Mouse (Mus musculus): ENCODE data around the gene Rhoq.
A peak's percentile ranks its signal among the peaks of the same experiment; 100 is the strongest.

Gene Rhoq

GRCm38 (mm10) chr17:86962894-86963585 lies at the start of gene Rhoq:
Gene Rhoq, plus strand, starts transcription at chr17:86963082.
- peak; percentile 93 for DNase-seq

- no peak for DNase-seq
Observed at GRCm38 (mm10) chr17:86915540-86915939, 47.3 kb upstream of the Rhoq start.

- no peak for DNase-seq
Observed at GRCm38 (mm10) chr17:86917048-86917447, 45.8 kb upstream of the Rhoq start, which contains the start of gene Tmem247. Gene Tmem247, plus strand, starts transcription at chr17:86917348.

GRCm38 (mm10) chr17:86918786-86919185 lies 44.1 kb upstream of the Rhoq start:
- DNase-seq, result no peak

- DNase-seq, result no peak
Observed at GRCm38 (mm10) chr17:86919729-86920128, 43.2 kb upstream of the Rhoq start.

GRCm38 (mm10) chr17:86924679-86925078 lies 38.2 kb upstream of the Rhoq start:
- no peak for DNase-seq

- no peak for DNase-seq
Observed at GRCm38 (mm10) chr17:86926836-86927235, 36.0 kb upstream of the Rhoq start.

GRCm38 (mm10) chr17:86929355-86929754 lies 33.5 kb upstream of the Rhoq start:
- DNase-seq, result no peak

- DNase-seq, result no peak
Observed at GRCm38 (mm10) chr17:86929981-86930380, 32.9 kb upstream of the Rhoq start.

- no peak for DNase-seq
Observed at GRCm38 (mm10) chr17:86932896-86933295, 30.0 kb upstream of the Rhoq start.

- DNase-seq, result no peak
Observed at GRCm38 (mm10) chr17:86937064-86937463, 25.8 kb upstream of the Rhoq start.

GRCm38 (mm10) chr17:86937497-86938155 lies 25.3 kb upstream of the Rhoq start:
- peak; percentile 88 for DNase-seq

GRCm38 (mm10) chr17:86938683-86939082 lies 24.2 kb upstream of the Rhoq start:
- DNase-seq, result no peak

GRCm38 (mm10) chr17:86942112-86942511 lies 20.8 kb upstream of the Rhoq start:
- no peak for DNase-seq

- DNase-seq, result no peak
Observed at GRCm38 (mm10) chr17:86943158-86943557, 19.7 kb upstream of the Rhoq start.

GRCm38 (mm10) chr17:86946078-86946477 lies 16.8 kb upstream of the Rhoq start:
- DNase-seq, result no peak

- DNase-seq, result peak; percentile 37
Observed at GRCm38 (mm10) chr17:86947840-86948796, 14.8 kb upstream of the Rhoq start, which contains the start of gene Atp6v1e2. Gene Atp6v1e2, minus strand, starts transcription at chr17:86947897.

- no peak for DNase-seq
Observed at GRCm38 (mm10) chr17:86948801-86949200, 14.1 kb upstream of the Rhoq start.

- no peak for DNase-seq
Observed at GRCm38 (mm10) chr17:86957239-86957638, 5.6 kb upstream of the Rhoq start.

- DNase-seq, result no peak
Observed at GRCm38 (mm10) chr17:86957968-86958367, 4.9 kb upstream of the Rhoq start.

- DNase-seq, result peak; percentile 60
Observed at GRCm38 (mm10) chr17:86961301-86961841, 1.5 kb upstream of the Rhoq start.

- peak; percentile 90 for DNase-seq
Observed at GRCm38 (mm10) chr17:86962297-86962893, 487 bp upstream of the Rhoq start.

- peak; percentile 29 for DNase-seq
Observed at GRCm38 (mm10) chr17:86963586-86963902, 662 bp downstream of the Rhoq start.

Measured in layer of hippocampus, adult 9-11 months (tissue).